In the genomic region with DNA sequence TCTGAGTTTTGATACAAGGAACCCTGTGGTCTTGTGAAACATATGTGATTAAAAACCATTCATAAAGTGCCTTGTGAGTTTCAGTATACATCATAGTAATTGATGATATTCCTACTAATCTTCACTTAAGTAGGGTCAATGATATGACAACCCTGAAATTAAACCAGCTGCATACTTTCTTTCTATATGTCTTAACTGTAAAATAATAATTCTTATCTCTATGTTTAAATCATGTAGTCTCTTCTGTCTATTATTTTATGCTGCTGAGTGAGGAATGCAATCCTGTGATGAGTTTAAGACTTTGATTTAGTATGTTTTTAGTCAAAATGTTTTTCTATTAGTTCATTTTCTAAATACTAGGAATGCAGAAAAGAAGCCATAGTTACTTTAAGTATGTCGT, we compare ENCODE assay signal across 32 mouse cellular contexts.
"Had no signal": no experiment of that assay in that cellular context is flagged by ENCODE, and none has a peak within 500 bp of the region (broad histone marks: within the 10 kb centered on the region; RNA-seq: fewer than 3 reads in every experiment).

No protein-coding gene starts in this region.

- H3K4me2 ChIP-seq: heart, embryonic 11.5 days; heart, embryonic 12.5 days; heart, embryonic 13.5 days; heart, embryonic 15.5 days; hindbrain, embryonic 12.5 days; hindbrain, embryonic 13.5 days; hindbrain, embryonic 14.5 days; hindbrain, embryonic 15.5 days; intestine, embryonic 15.5 days had no signal

- H3K4me1 ChIP-seq: heart, embryonic 10.5 days; heart, embryonic 12.5 days; heart, embryonic 13.5 days; heart, embryonic 15.5 days; hindbrain, embryonic 10.5 days; hindbrain, embryonic 12.5 days; hindbrain, embryonic 13.5 days; hindbrain, embryonic 15.5 days; intestine, embryonic 15.5 days had no signal

- H3K36me3 ChIP-seq: heart, embryonic 10.5 days; heart, embryonic 12.5 days; heart, embryonic 13.5 days; heart, embryonic 15.5 days; hindbrain, embryonic 10.5 days; hindbrain, embryonic 12.5 days; hindbrain, embryonic 13.5 days; hindbrain, embryonic 15.5 days; intestine, embryonic 15.5 days had no signal

- H3K9ac ChIP-seq: heart, embryonic 12.5 days; heart, embryonic 13.5 days; heart, embryonic 15.5 days; hindbrain, embryonic 12.5 days; hindbrain, embryonic 13.5 days; hindbrain, embryonic 14.5 days; hindbrain, embryonic 15.5 days; intestine, embryonic 15.5 days had no signal

- H3K27me3 ChIP-seq: heart, embryonic 12.5 days; heart, embryonic 13.5 days; heart, embryonic 15.5 days; hindbrain, embryonic 12.5 days; hindbrain, embryonic 13.5 days; hindbrain, embryonic 15.5 days; intestine, embryonic 15.5 days had no signal

- H3K4me3 ChIP-seq: heart, embryonic 10.5 days; heart, embryonic 12.5 days; heart, embryonic 13.5 days; heart, embryonic 15.5 days; hindbrain, embryonic 10.5 days; hindbrain, embryonic 12.5 days; hindbrain, embryonic 13.5 days; hindbrain, embryonic 15.5 days; intestine, embryonic 15.5 days; layer of hippocampus, adult 2 months; left cerebral cortex, adult 2 months had no signal

- ATAC-seq: hindbrain, embryonic 16.5 days; hindbrain, postnatal 0 days; inflammation-experienced regulatory T-cells, adult 6 months; intestine, embryonic 15.5 days; intestine, embryonic 16.5 days; intestine, postnatal 0 days had no signal

- H3K9me3 ChIP-seq: heart, embryonic 10.5 days; heart, embryonic 12.5 days; heart, embryonic 13.5 days; heart, embryonic 15.5 days; hindbrain, embryonic 10.5 days; hindbrain, embryonic 12.5 days; hindbrain, embryonic 13.5 days; hindbrain, embryonic 15.5 days; intestine, embryonic 15.5 days had no signal

- H3K27ac ChIP-seq: heart, embryonic 10.5 days; heart, embryonic 13.5 days; heart, embryonic 15.5 days; hindbrain, embryonic 10.5 days; hindbrain, embryonic 12.5 days; hindbrain, embryonic 13.5 days; hindbrain, embryonic 14.5 days; hindbrain, embryonic 15.5 days; hindbrain, postnatal 0 days; intestine, embryonic 15.5 days; layer of hippocampus, adult 2 months; left cerebral cortex, adult 2 months had no signal

- DNase-seq: heart, postnatal 10 days; heart, postnatal 14 days; heart, postnatal 36 days; heart, postnatal 4 days; kidney, adult 11 months; kidney, adult 18-20 months; kidney, adult 2 months; kidney, adult 9 months; kidney, postnatal 10 days; kidney, postnatal 14 days; kidney, postnatal 36 days; kidney, postnatal 4 days; layer of hippocampus, adult 9-11 months; layer of hippocampus, postnatal 36 days had no signal
